In genomic region chr12:99205734-99206133, GRCm38 (mm10) we compare ENCODE assay signal across 23 mouse cellular contexts.
DNase-seq lines count a peak whose midpoint lies in the region; ATAC-seq lines count a peak whose summit lies in the region.
"Had no signal": no experiment of that assay in that cellular context is flagged by ENCODE, and none has a peak within 500 bp of the region (broad histone marks: within the 10 kb centered on the region; RNA-seq: fewer than 3 reads in every experiment).

No protein-coding gene starts in this region.

- no peak overlapping the region for H3K9ac ChIP-seq in hindbrain, embryonic 11.5 days (ENCODE audit: low read depth, low read length)
- H3K9ac ChIP-seq: embryonic facial prominence, embryonic 12.5 days; forebrain, embryonic 13.5 days; forebrain, postnatal 0 days; heart, embryonic 15.5 days; hindbrain, embryonic 15.5 days had no signal

- no peak overlapping the region for H3K4me2 ChIP-seq in hindbrain, embryonic 11.5 days (replicated peaks; ENCODE audit: low read depth, low read length)
- H3K4me2 ChIP-seq: embryonic facial prominence, embryonic 12.5 days; forebrain, embryonic 13.5 days; heart, embryonic 15.5 days; hindbrain, embryonic 15.5 days had no signal

- WGBS in hindbrain, embryonic 11.5 days, result 94% methylated on average over 8 of the region's 8 CpGs

- DNase-seq in 416B (ENCODE audit: low read depth) (peak; percentile 61), adipocyte (ENCODE audit: low spot score) (no peak)
- DNase-seq in CD4-positive helper T cell, adult 2 months (ENCODE audit: low read depth, low spot score), result peak; percentile 17
- DNase-seq in induced T-regulatory cell, adult 2 months (ENCODE audit: low read depth), result peak; percentile 52
- DNase-seq in hindbrain, embryonic 11.5 days (ENCODE audit: low spot score), result no peak
- DNase-seq in gastrocnemius, postnatal 25 days, result no peak
- DNase-seq in ovary, postnatal 36 days (ENCODE audit: low spot score), result no peak
- DNase-seq: adrenal gland, postnatal 25 days; B cell, adult 2 months; cerebellum, adult 2 months; cerebellum, postnatal 10 days; forebrain, postnatal 0 days; gastrocnemius, postnatal 36 days; heart, adult 18-20 months; heart, postnatal 14 days; kidney, adult 11 months had no signal

- no peak overlapping the region for H3K27ac ChIP-seq in hindbrain, embryonic 11.5 days (ENCODE audit: low read depth, low read length)
- H3K27ac ChIP-seq: embryonic facial prominence, embryonic 12.5 days; forebrain, embryonic 13.5 days; heart, embryonic 10.5 days; heart, embryonic 15.5 days; hindbrain, embryonic 10.5 days; hindbrain, embryonic 15.5 days had no signal

- H3K36me3 ChIP-seq in hindbrain, embryonic 11.5 days (ENCODE audit: control insufficient read depth, insufficient read depth, low read length), result no peaks in the 10 kb centered on the region
- H3K36me3 ChIP-seq: heart, embryonic 15.5 days; hindbrain, embryonic 15.5 days had no signal

- no peaks in the 10 kb centered on the region for H3K9me3 ChIP-seq in hindbrain, embryonic 11.5 days (ENCODE audit: control insufficient read depth, low read length)
- H3K9me3 ChIP-seq: embryonic facial prominence, embryonic 12.5 days; forebrain, embryonic 13.5 days; heart, embryonic 10.5 days; heart, embryonic 15.5 days; hindbrain, embryonic 10.5 days; hindbrain, embryonic 15.5 days had no signal

- H3K4me1 ChIP-seq in hindbrain, embryonic 11.5 days (replicated peaks; ENCODE audit: control insufficient read depth, insufficient read depth, low read length), result no peaks in the 10 kb centered on the region
- H3K4me1 ChIP-seq: embryonic facial prominence, embryonic 12.5 days; forebrain, embryonic 13.5 days had no signal

- no peak overlapping the region for H3K4me3 ChIP-seq in hindbrain, embryonic 11.5 days (ENCODE audit: low read depth, low read length)
- H3K4me3 ChIP-seq: embryonic facial prominence, embryonic 12.5 days; forebrain, embryonic 13.5 days; heart, embryonic 10.5 days; heart, embryonic 15.5 days; hindbrain, embryonic 10.5 days; hindbrain, embryonic 15.5 days had no signal

- peak; percentile 54 for ATAC-seq in activated CD4-positive, CD25-positive, alpha-beta regulatory T cell, adult 4 months
- ATAC-seq in hindbrain, embryonic 11.5 days (ENCODE audit: low FRiP score), result no peak
- ATAC-seq: forebrain, embryonic 13.5 days; forebrain, postnatal 0 days had no signal

- no peaks in the 10 kb centered on the region for H3K27me3 ChIP-seq in hindbrain, embryonic 11.5 days (ENCODE audit: control insufficient read depth, insufficient read depth, low read length)
- H3K27me3 ChIP-seq: embryonic facial prominence, embryonic 12.5 days; forebrain, embryonic 13.5 days; heart, embryonic 15.5 days; hindbrain, embryonic 15.5 days had no signal

Comparison
In these comparisons a context has a peak if more than half of its experiments do, and no peak if none do; other contexts are left out.
1. DNase-seq: peak in 416B (single experiment), CD4-positive helper T cell, adult 2 months (single experiment) and induced T-regulatory cell, adult 2 months (single experiment); none in hindbrain, embryonic 11.5 days (single experiment), gastrocnemius, postnatal 25 days (single experiment), adipocyte (single experiment) and ovary, postnatal 36 days (single experiment).